Mouse (Mus musculus): Measurements from ENCODE around the gene Vmn2r13.
"Not testable (repeated sequence)": the region's sequence is repeated elsewhere in the genome, so short reads cannot be mapped to it uniquely, and the experiment has no call there.

Gene Vmn2r13

DNA sequence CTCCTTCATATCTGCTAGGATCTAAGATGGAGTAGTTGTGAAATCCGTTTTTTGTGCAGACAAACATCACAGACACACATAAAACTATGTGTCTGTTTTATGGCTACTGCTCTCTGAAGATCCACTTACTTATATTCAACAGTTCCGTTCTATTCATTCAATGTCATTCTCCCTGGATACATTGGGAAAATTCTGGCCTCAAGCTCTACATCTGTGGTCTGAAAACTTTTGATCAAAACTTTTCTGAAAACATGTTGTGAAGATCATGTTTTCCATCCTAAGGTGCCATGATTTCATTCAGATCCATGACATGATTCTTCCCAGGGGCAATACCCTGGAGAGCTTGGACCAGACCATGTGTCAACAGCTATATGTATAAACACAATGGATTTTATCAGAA lies at the start of gene Vmn2r13:
Gene Vmn2r13, minus strand, starts transcription at position 101 of the 400 bp plus-strand sequence.
- in situ Hi-C loops (cut with MseI, MboI): not testable (repeated sequence)

DNA sequence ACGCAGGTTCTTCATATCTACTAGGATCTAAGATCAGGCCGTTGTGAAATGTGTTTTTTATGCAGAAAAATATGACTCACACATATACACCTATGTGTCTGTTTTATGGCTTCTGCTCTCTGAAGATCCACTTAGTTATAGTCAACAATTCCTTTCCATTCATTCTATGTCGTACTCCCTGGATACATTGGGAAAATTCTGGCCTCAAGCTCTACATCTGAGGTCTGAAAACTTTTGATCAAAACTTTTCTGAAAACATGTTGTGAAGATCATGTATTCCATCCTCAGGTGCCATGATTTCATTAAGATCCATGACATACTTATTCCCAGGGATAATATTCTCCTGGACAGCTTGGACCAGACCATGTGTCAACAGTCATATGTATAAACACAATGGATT lies 32.6 kb upstream of the Vmn2r13 start, which contains the start of gene Vmn2r14:
Gene Vmn2r14, minus strand, starts transcription at position 101 of the 400 bp plus-strand sequence.
- in situ Hi-C loops (cut with MseI, MboI): no loop called here

DNA sequence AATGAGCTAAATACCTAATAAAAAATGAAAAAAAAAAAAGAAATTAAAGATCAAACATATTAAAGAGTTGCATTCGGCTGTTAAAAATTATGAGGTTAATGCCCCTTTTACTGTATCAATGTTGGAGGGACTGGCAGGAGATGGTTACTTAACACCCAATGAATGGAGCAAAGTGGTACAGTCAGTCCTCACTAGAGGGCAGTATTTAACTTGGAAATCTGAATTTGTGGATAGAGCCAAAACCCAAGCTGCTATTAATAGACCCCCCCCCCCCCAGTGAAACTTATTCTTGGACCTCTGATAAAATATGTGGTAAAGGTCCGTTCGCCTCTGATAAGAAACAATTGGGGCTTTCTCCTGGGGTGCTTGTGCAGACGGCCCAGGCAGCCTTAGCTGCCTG lies 25.1 kb downstream of the Vmn2r13 start:
- in situ Hi-C loops (cut with MseI, MboI): not testable (repeated sequence)

DNA sequence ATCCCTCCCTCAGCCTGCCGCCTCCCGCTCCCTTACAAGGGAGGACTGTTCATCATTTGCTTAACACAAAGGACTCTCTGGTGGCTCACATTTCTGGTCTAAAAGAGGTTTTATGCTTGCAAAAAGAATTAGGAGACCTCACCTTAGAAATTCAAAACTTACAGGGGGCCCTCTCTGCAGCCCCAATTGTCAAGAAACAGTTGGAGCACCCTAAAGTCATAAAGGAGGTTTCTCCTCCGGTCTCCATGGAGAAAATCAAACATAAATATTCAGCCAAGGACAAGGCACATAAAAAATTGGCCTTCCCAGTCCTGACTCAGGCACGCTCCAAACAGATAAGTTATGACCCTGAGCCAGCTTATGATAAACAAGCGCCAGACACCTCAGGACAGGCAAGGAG lies 31.9 kb downstream of the Vmn2r13 start:
- in situ Hi-C loops (cut with MseI, MboI): no loop called here

DNA sequence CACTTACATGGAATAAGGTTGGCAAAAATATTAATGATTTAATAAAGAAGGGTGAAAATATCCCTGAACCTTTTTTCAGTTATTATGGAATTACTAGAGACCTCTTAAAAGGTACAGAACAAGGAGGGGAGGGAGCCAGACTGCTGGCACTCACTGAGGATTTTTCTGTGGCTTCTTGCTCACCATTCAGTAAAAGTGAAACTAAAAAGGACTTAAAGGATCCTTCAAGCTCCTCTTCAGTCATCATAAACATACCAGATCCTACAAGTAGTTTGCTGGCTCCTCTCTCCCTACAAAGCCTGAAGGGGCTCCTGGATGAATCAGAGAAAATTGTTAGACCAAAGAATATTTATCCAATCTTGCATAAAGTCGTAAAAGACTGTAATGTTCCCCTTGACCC lies 32.4 kb downstream of the Vmn2r13 start:
- in situ Hi-C loops (cut with MseI, MboI): not testable (repeated sequence)

DNA sequence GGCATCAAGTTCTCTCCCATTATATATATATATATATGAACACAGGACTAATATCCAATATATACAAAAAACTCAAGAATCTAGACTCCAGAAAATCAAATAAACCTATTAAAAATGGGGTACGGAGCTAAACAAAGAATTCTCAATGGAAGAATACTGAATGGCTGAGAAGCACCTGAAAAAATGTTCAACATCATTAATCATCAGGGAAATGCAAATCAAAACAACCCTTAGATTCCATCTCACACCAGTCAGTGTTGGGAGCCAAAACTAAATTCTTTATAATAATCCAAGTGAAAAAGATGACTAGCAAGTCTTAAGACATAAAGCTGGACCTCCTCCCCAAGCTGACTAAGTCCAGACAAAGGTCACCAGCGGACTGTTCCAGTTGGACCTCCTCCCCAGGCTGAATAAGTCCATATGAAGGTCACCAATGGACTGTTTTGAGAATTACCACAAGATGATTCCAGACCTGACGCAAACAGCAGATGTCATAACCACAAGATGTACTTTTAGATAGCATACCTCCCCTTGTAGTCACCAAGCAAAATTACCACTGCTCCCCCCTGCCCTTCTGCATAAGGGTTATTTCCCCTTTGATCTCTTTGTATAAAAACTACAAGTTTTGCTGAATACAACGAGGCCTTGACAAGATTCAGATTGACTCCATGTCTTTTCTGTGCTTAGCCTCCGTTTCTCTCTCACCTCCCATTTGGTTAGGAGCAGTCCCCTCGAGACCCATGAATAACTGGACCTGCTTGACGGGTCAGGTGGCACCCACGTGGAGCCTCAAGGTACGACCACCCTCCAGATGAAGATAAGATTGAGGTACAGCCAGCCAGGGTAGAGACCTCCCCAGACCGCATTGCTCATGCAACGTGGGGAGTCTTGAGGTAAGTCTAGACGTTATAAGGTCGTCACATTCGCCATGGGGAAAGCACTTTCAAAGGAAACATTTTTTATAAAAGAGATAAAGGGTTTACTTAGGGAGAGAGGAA lies 33.2 kb downstream of the Vmn2r13 start:
- in situ Hi-C loops (cut with MseI, MboI): not testable (repeated sequence)

DNA sequence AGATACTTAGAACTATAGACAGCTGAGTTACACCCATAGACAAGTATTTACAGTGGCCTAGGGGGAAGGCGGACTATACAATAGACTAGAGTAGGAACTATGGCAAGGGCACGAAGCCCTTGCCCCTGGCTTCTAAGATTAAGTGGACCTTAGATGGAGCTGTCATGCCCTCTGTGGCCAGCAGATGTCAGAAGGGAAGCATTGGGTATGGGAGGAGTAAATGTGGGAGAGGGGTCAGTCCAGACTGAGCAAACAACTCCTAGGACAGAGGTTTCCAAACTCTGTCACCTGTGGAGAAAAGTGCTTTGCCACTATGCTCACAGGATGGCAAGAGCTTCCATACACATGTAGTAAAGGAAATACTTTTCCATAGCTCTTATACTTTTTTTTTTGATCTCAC lies 52.5 kb downstream of the Vmn2r13 start:
- in situ Hi-C loops (cut with MseI, MboI): no loop called here

DNA sequence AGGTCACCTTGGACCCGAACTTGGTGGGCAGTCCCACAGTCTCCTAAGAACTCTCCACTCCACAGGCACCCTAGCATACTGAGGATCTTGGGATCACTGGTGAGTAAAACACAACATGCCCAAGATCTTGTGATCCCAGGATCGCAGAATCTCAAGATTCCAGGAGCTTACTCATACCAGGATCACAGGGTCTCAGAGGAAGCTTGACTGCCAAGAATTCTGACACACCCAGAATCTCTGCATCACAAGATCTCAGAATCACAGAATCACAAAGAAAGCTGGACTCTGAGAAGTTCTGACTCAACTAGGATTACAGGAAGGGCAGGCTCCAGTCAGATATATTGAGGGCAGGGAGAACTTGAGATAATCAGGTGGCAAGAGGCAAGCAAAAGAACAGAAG lies 55.3 kb downstream of the Vmn2r13 start:
- in situ Hi-C loops (cut with MseI, MboI): no loop called here

Measured in mouse trophoblast stem cell (cell line).